Mouse (Mus musculus) embryonic facial prominence, embryonic 15.5 days (tissue): Measurements from ENCODE around the gene Rtn3. TPM values are rescaled to one million over a fixed set of nuclear protein-coding genes. Genes with fewer than 3 reads are reported as not detected.
"Not testable (repeated sequence)": the region's sequence is repeated elsewhere in the genome, so short reads cannot be mapped to it uniquely, and the experiment has no call there.

Experiments
- ATAC-seq: fragments of 200-750 bp; cut with Nextera tagmentation; 2 replicates; pipeline ENCODE4 v1.8.0; 2017; ENCODE audit warnings: low read depth, moderate TSS enrichment; ENCODE audit not compliant: insufficient number of reproducible peaks, low FRiP score, low TSS enrichment
- H3K27ac ChIP-seq: fragments of 300-500 bp; sonication (generic); replicated peaks from 2 replicates; pipeline ENCODE4 v1.5.1; 2015; ENCODE audit warnings: mild to moderate bottlenecking, inconsistent platforms
- H3K27me3 ChIP-seq: fragments of 300-500 bp; sonication (generic); 2 replicates; pipeline ENCODE4 v1.6.1; 2015; ENCODE audit warnings: inconsistent platforms
- H3K36me3 ChIP-seq: fragments of 300-500 bp; sonication (generic); 2 replicates; pipeline ENCODE4 v1.6.1; 2015; ENCODE audit warnings: mild to moderate bottlenecking, inconsistent platforms
- H3K4me1 ChIP-seq: fragments of 300-500 bp; sonication (generic); 2 replicates; pipeline ENCODE4 v1.6.1; 2015; ENCODE audit warnings: inconsistent platforms
- H3K4me2 ChIP-seq: fragments of 300-500 bp; sonication (generic); replicated peaks from 2 replicates; pipeline ENCODE4 v1.6.1; 2015; ENCODE audit warnings: mild to moderate bottlenecking, inconsistent platforms
- H3K4me3 ChIP-seq: fragments of 300-500 bp; sonication (generic); replicated peaks from 2 replicates; pipeline ENCODE4 v1.5.1; 2015; ENCODE audit warnings: mild to moderate bottlenecking, inconsistent platforms
- H3K9ac ChIP-seq: fragments of 300-500 bp; sonication (generic); 2 replicates; pipeline ENCODE4 v1.6.1; 2015; ENCODE audit warnings: inconsistent platforms
- H3K9me3 ChIP-seq: fragments of 300-500 bp; sonication (generic); replicated peaks from 2 replicates; pipeline ENCODE4 v1.6.1; 2016; ENCODE audit warnings: inconsistent platforms
- WGBS: fragments of 180-500 bp; shearing (Covaris S2); methylation state at CpG from one replicate; pipeline ENCODE4 v1.1.7; 2015; 5-methylcytosine and 5-hydroxymethylcytosine counted together
- polyA plus RNA-seq: library from polyadenylated mRNA; unstranded; fragments of >200 nt; fragmentation: Nextera tagmentation; extraction: Ambion mirVana; gene quantifications from 2 replicates; pipeline ENCODE4 v1.2.1, GENCODE M21; 2015

Rtn3 gene
- polyA plus RNA-seq, 1 experiment from 2014 or later, result 138 TPM

DNA sequence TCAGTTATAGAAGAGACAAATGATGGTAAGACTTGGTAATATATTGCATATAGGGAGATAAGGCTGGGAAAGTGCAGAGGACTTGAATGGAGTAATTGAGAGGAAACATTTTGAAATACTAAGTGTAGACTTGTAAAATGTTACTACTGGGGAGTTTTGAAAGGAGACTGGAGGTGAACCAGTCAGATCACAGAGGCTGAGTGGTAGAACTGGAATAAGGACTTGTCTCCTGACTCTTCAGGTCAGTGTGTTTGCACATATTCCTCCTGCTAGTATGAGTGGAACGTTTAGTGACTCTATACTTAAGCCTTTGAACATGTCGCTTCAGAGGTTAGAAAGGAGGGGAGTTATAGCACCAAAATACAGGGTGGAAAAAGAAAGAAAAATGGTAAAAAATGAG lies 19.4 kb upstream of the Rtn3 start:
- Histone ChIP-seq H3K4me3 (no peak overlapping the region), H3K9me3 (no peaks in the 10 kb centered on the region), H3K36me3 (no peaks in the 10 kb centered on the region), H3K27ac (no peak overlapping the region), H3K27me3 (no peaks in the 10 kb centered on the region), H3K4me1 (no peaks in the 10 kb centered on the region), H3K9ac (no peak overlapping the region), H3K4me2 (no peak overlapping the region)
- no peak for ATAC-seq
- WGBS, result 71% methylated on average over 2 of the region's 2 CpGs

DNA sequence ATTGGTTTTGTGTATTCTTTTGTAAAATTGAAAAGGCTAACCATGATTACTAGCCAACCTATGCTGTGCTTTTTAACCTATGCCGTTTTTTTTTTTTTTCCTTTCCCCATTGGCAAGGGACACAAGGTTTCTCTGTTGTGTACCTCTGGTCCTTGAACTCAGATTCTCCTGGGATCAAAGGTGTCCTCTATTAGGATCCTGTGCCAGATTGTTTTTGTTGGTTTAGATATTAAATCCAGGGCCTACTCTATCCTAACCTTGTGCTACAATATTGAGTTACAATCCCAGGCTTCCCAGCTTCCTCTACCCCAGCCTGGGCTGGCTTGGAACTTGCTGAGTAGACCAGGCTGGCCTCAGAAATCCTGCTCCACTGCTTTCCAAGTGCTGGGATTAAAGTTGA lies 17.6 kb upstream of the Rtn3 start:
- H3K4me1 ChIP-seq, result 0 out of 2 replicates have a peak, but pooled peaks cover 3% of the 10 kb centered on the region
- no peak overlapping the region for H3K4me2 ChIP-seq
- no peak overlapping the region for H3K4me3 ChIP-seq
- H3K9ac ChIP-seq, result no peak overlapping the region
- no peaks in the 10 kb centered on the region for H3K27me3 ChIP-seq
- no peaks in the 10 kb centered on the region for H3K36me3 ChIP-seq
- ATAC-seq, result no peak
- WGBS, result 89% methylated on average over 1 of the region's 1 CpGs
- H3K9me3 ChIP-seq, result no peaks in the 10 kb centered on the region
- H3K27ac ChIP-seq, result no peak overlapping the region

DNA sequence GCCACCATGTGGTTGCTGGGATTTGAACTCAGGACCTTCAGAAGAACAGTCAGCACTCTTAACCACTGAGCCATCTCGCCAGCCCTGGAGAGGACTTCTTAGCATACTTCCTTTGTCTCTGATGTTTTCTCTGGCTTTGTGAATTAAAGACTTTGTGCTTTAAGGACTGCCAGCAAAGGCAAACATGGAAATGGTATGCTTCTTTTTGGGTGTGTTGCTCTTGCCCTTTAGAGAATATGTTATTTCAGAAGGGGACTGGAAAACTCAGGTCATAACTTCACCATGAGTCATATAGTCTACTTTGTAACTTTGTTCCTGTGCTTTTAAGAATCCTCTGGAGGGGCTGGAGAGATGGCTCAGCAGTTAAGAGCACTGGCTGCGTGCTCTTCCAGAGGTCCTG lies 15.7 kb upstream of the Rtn3 start:
- H3K9ac ChIP-seq, result no peak overlapping the region
- H3K4me3 ChIP-seq, result no peak overlapping the region
- H3K27ac ChIP-seq, result no peak overlapping the region
- no peak overlapping the region for H3K4me2 ChIP-seq
- no peaks in the 10 kb centered on the region for H3K9me3 ChIP-seq
- no peak for ATAC-seq
- no peaks in the 10 kb centered on the region for H3K27me3 ChIP-seq
- 0 out of 2 replicates have a peak, but pooled peaks cover 7% of the 10 kb centered on the region for H3K4me1 ChIP-seq
- no peaks in the 10 kb centered on the region for H3K36me3 ChIP-seq
- WGBS, result 83% methylated on average over 2 of the region's 2 CpGs

- 84% methylated on average over 1 of the region's 1 CpGs for WGBS
- H3K9ac ChIP-seq, ATAC-seq, H3K9me3 ChIP-seq, H3K27me3 ChIP-seq, H3K4me3 ChIP-seq, H3K27ac ChIP-seq, H3K36me3 ChIP-seq, H3K4me1 ChIP-seq: not testable (repeated sequence)
- peak overlapping the region; percentile 63; the same call in 1 of the 2 replicates for H3K4me2 ChIP-seq
These were observed 13.0 kb upstream of the Rtn3 start for GRCm38 (mm10) chr19:7496070-7496469.

DNA sequence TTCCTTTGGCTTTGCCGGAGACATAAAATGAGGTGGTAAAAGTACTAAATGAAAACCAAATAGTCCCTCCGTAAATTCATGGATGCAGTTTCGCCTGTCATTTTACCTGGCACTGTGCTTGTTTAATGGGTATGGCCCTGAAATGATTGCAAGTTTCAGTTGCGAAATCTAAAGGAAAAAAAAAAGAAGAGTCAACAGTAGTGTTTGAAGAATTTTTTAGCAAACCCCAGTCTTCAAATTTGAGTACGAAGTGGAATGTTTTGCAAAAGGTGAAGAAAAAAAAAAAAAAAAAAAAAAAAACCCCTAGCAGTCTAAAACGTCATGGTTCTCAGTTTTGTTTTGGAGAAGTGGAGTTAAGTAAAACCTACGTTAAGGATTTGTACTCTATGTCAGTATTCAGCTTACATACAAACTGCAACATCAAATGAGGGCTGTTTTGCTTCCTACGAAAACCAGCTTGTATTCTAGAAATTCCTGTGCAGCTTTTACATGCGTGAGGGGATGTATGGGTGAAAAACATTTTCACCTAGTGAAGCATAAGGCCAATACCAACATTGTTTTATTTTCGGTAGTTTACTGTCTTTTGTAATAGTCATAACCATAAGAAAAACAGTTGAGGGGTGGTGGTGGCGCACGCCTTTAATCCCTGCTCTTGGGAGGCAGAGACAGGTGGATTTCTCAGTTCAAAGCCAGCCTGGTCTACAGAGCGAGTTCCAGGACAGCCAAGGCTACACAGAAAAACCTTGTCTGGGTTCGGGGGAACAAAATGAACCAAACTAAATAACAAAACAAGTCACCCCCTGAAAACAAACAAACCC lies 12.3 kb upstream of the Rtn3 start:
- Histone ChIP-seq H3K4me3 (peak overlapping the region; percentile 85), H3K4me1 (0 out of 2 replicates have a peak, but pooled peaks cover 7% of the 10 kb centered on the region), H3K9ac (no peak overlapping the region), H3K27me3 (no peaks in the 10 kb centered on the region), H3K4me2 (peak overlapping the region; percentile 63), H3K27ac (peak overlapping the region; percentile 99; the same call in 1 of the 2 replicates), H3K9me3 (no peaks in the 10 kb centered on the region), H3K36me3 (no peaks in the 10 kb centered on the region)
- 32% methylated on average over 14 of the region's 14 CpGs for WGBS
- no peak for ATAC-seq

DNA sequence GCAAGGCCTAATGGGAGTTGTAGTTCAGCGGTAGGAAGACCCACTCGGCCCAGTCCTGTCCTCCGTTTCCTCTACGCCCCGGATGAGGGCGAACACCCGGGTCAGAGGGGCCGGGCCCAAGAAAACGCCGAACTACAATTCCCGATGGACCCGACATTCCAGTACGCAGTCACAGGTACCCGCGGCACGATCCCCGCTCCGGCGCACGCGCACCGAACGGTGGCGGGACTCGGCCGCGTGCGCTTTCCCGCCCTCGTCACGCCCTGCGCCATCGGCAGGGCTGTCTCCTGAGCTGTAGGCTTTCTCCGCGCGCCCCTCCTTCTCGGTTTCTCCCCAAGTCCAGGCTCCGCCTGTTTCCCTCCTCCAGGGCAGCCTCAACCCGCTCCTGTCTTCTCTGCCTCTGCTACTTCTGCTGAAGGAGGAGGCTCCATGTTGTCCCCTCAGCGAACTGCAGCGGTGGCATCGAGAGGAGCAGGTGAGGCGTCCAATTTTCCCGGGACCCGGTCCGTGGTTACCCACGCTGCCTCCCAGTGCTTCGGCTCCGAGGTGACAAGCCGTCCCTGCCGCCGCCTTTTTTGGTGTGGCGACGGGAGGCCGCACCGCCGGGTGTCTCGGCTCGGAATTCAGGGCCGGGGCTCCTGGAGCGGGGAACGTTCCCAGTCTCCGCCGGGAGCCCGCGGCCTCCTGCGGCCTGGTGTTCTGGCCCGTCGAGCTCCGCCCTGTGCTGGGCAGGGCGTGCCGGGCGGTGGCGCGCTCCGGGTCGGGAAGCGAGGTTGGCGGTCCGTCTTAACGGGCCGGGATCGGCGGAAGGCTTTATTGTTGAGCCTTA lies 11.3 kb upstream of the Rtn3 start:
- WGBS, result under 1% methylated on average over 84 of the region's 84 CpGs
- ATAC-seq, result peak; percentile 96
- no peaks in the 10 kb centered on the region for H3K9me3 ChIP-seq
- peak overlapping the region; percentile 85 for H3K4me3 ChIP-seq
- no peaks in the 10 kb centered on the region for H3K27me3 ChIP-seq
- peak overlapping the region; percentile 90 for H3K9ac ChIP-seq
- peak overlapping the region; percentile 99 for H3K27ac ChIP-seq
- 0 out of 2 replicates have a peak, but pooled peaks cover 7% of the 10 kb centered on the region for H3K4me1 ChIP-seq
- H3K4me2 ChIP-seq, result peak overlapping the region; percentile 63
- H3K36me3 ChIP-seq, result no peaks in the 10 kb centered on the region

DNA sequence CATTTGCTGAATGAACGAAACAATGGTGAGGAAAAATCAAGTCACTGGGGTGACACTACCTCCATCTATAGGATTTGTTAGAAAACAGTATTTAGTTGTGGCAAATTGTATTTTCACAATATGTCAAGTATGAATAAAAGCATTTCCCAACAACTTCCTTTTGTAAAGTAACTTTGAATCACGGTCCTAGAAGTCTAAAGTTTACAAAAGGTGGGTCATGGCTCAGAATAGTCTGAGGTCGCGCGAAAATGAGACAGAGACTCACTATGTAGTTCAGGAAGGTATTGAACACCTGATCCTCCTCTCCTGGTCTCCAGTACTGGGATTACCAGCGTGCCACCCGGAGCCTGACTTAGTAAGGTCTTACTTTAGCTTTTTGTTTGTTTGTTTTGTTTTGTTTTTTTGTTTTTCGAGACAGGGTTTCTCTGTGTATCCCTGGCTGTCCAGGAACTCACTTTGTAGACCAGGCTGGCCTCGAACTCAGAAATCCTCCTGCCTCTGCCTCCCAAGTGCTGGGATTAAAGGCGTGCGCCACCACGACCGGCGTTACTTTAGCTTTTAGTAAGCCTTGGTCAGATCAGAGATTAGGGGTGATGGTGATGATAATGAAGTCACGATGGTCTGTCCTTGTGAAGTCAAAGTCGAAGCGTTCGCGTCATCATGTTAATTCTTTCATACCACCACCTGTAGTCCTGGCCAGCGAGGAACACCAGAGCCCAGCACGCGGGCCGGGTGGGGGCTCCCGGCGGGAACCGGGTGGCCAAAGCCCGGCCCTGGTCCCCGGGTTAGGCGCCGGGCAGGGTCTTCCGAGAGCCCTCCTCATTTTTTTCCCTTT lies 10.5 kb upstream of the Rtn3 start, which contains the start of gene Atl3:
TSS of gene Atl3 (plus strand) at position 689 of the 835 bp plus-strand sequence.
- no peak for ATAC-seq
- H3K4me3 ChIP-seq, result peak within 1 kb of the TSS; percentile 85
- H3K27ac ChIP-seq, result peak within 1 kb of the TSS; percentile 99
- no peaks in the 10 kb centered on the region for H3K9me3 ChIP-seq
- peak within 1 kb of the TSS; percentile 90 for H3K9ac ChIP-seq
- H3K27me3 ChIP-seq, result no peaks in the 10 kb centered on the region
- peak within 1 kb of the TSS; percentile 63 for H3K4me2 ChIP-seq
- no peaks in the 10 kb centered on the region for H3K36me3 ChIP-seq
- 29% methylated on average over 31 of the region's 31 CpGs for WGBS
- H3K4me1 ChIP-seq, result 0 out of 2 replicates have a peak, but pooled peaks cover 7% of the 10 kb centered on the region

GRCm38 (mm10) chr19:7492682-7493081 lies 9.6 kb upstream of the Rtn3 start:
- Histone ChIP-seq H3K9ac (no peak overlapping the region), H3K9me3 (no peaks in the 10 kb centered on the region), H3K4me2 (no peak overlapping the region), H3K36me3 (no peaks in the 10 kb centered on the region), H3K4me3 (no peak overlapping the region), H3K27ac (no peak overlapping the region), H3K27me3 (no peaks in the 10 kb centered on the region), H3K4me1 (0 out of 2 replicates have a peak, but pooled peaks cover 7% of the 10 kb centered on the region)
- WGBS, result 88% methylated on average over 2 of the region's 2 CpGs
- no peak for ATAC-seq

DNA sequence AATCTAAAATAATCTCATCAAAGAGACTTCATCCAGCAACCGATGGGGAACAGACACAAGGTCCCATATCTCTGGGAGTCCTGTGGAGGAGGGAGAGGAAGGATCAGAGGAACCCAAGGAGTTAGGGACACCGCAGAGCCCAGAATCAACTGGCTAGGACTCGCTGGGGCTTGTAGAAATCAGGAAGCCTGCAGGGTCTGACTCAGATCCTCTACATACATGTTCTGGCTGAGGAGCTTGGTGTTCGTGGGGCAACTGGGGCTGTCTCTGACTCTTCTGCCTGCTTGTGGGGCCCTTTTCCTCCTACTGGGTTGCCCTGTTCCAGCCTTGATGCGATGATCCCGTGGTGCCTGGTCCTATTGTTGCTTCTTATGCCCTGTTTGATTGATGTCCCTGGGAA lies 8.9 kb upstream of the Rtn3 start:
- no peaks in the 10 kb centered on the region for H3K36me3 ChIP-seq
- H3K27ac ChIP-seq, result no peak overlapping the region
- H3K4me3 ChIP-seq, result no peak overlapping the region
- H3K4me1 ChIP-seq, result 0 out of 2 replicates have a peak, but pooled peaks cover 7% of the 10 kb centered on the region
- H3K4me2 ChIP-seq, result no peak overlapping the region
- H3K9ac ChIP-seq, result no peak overlapping the region
- ATAC-seq, result no peak
- WGBS, result 77% methylated on average over 6 of the region's 6 CpGs
- H3K9me3 ChIP-seq, result no peaks in the 10 kb centered on the region
- H3K27me3 ChIP-seq, result no peaks in the 10 kb centered on the region

GRCm38 (mm10) chr19:7487680-7488079 lies 4.6 kb upstream of the Rtn3 start:
- ATAC-seq, result no peak
- no peaks in the 10 kb centered on the region for H3K27me3 ChIP-seq
- WGBS, result 77% methylated on average over 8 of the region's 8 CpGs

More at GRCm38 (mm10) chr19:7487680-7488079, 4.6 kb upstream of the Rtn3 start:
- Histone ChIP-seq H3K9ac (no peak overlapping the region), H3K4me3 (no peak overlapping the region), H3K27ac (no peak overlapping the region), H3K4me2 (no peak overlapping the region), H3K4me1 (no peaks in the 10 kb centered on the region), H3K9me3 (no peaks in the 10 kb centered on the region), H3K36me3 (no peaks in the 10 kb centered on the region)
